Mouse (Mus musculus): Measurements from ENCODE around the gene Hsd17b13. TPM values are rescaled to one million over a fixed set of nuclear protein-coding genes. Genes with fewer than 3 reads are reported as not detected.

Hsd17b13 gene
- total and polyA plus RNA-seq, 3 experiments = not detected

DNA sequence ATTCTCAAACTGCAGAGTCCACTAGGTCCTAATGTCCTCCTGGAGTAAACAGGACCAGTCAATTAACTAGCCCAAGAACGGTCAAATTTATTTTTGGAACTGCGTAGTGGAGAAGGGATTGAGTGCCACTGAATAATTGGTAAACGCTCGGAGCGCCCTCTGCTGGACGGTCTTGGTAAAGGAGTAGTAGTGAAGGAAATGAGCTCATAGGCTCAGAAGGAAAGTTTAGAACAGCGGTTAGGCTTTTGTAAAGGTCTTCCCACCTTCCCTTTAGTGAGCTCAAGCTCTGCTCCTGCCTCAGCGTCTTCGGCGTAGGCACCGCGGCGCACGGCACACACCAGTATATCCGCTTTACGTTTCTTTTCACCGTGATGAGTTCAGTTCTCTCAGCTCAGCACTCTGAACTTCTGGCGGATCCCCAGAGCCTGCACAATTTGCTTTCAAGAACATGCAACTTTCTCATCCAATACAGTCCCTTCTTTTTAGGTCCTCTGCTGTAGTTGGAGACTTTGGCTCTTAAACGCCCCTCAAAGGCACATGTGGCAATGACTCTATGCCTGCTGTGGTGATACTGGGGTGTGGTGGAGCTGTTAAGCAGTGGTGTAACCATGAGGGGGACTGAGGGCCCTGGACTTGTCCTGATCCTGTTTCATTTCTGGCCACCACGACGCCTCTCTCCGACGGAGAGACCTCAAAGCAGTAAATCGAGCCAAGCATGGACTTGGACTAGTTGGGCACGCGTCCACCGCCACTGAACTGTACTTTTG, 49.6 kb downstream of the Hsd17b13 start:
- peak overlapping the region; percentile 79 for H3K9ac ChIP-seq (ENCODE audit: low read depth, low read length)
- TF ChIP-seq EP300 (IDR thresholded peaks at IDR 0.05; ENCODE audit: insufficient read depth, low read depth, low read length) = peak; percentile 82
- TF ChIP-seq POLR2A (IDR thresholded peaks at IDR 0.05; ENCODE audit: insufficient read depth, low read depth, low read length) = no peak
- TF ChIP-seq CTCF (IDR thresholded peaks at IDR 0.05) = peak; percentile 94
- WGBS = 13% methylated on average over 27 of the region's 27 CpGs
- peak; percentile 85 to 94 for DNase-seq
- intact Hi-C loops (cut with DNase I) = loop anchor here (1.0 to 5.0 kb wide), 2 partner anchors 71 to 250 kb away; no protein-coding TSS in a partner anchor
- H3K27me3 ChIP-seq (ENCODE audit: control insufficient read depth, insufficient read depth, low read length) = no peaks in the 10 kb centered on the region
- no peaks in the 10 kb centered on the region for H3K79me2 ChIP-seq (replicated peaks; ENCODE audit: control insufficient read depth, insufficient read depth, low read length)
- peak overlapping the region; percentile 60 for H3K27ac ChIP-seq
- peak overlapping the region; percentile 31; the same call in 1 of the 2 replicates for H3K4me3 ChIP-seq
- no peaks in the 10 kb centered on the region for H3K36me3 ChIP-seq (ENCODE audit: control insufficient read depth, insufficient read depth, low read length)
- H3K4me1 ChIP-seq (ENCODE audit: control insufficient read depth, insufficient read depth, low read length) = peaks cover 1% of the 10 kb centered on the region; the same call in 1 of the 2 replicates

DNA sequence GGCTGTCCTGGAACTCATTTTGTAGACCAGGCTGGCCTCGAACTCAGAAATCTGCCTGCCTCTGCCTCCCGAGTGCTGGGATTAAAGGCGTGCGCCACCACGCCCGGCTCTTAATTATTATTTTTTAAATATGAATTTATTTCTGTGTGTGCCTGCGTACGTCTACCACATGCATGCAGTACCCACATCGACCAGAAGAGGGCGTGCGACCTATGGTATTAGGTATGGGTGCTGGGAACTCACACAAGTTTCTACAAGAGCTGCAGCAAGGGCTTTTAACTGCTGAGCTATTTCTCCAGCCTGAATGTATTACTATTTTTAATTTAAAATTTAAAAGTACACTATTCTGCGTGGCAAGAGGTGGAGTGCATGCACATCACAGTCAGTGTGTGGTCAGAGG, 50.8 kb downstream of the Hsd17b13 start:
- TF ChIP-seq EP300 (IDR thresholded peaks at IDR 0.05; ENCODE audit: insufficient read depth, low read depth, low read length) (no peak), POLR2A (IDR thresholded peaks at IDR 0.05; ENCODE audit: insufficient read depth, low read depth, low read length) (no peak), CTCF (IDR thresholded peaks at IDR 0.05) (peak; percentile 62)
- Histone ChIP-seq H3K4me3 (no peak overlapping the region), H3K9ac (ENCODE audit: low read depth, low read length) (no peak overlapping the region), H3K27ac (no peak overlapping the region), H3K36me3 (ENCODE audit: control insufficient read depth, insufficient read depth, low read length) (no peaks in the 10 kb centered on the region), H3K27me3 (ENCODE audit: control insufficient read depth, insufficient read depth, low read length) (no peaks in the 10 kb centered on the region), H3K4me1 (ENCODE audit: control insufficient read depth, insufficient read depth, low read length) (peaks cover 1% of the 10 kb centered on the region; the same call in 1 of the 2 replicates), H3K79me2 (replicated peaks; ENCODE audit: control insufficient read depth, insufficient read depth, low read length) (no peaks in the 10 kb centered on the region)
- 74% methylated on average over 12 of the region's 12 CpGs for WGBS
- intact Hi-C loops (cut with DNase I) = loop anchor here (5.0 kb wide), 1 partner anchor 249 kb away; no protein-coding TSS in a partner anchor
- no peak for DNase-seq

DNA sequence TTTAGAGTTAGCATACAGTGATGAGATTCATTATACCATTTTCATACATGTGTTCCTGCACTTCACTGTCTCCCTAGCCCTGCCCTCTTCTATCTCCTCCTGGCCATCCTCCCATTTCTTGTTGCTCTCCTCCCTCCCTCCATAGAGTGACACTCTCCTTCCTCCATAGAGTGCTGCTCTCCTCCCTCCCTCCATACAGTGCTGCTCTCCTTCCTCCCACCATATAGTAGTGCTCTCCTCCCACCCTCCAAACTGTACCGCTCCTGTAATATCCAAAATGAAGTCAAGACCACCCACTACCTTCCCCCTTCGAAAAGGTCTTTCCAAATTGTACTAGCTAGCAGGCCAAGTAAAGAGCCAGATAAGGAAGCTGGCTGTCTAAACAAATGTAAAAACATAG, 53.5 kb downstream of the Hsd17b13 start:
- Histone ChIP-seq H3K79me2 (replicated peaks; ENCODE audit: control insufficient read depth, insufficient read depth, low read length) (no peaks in the 10 kb centered on the region), H3K4me3 (no peak overlapping the region), H3K9ac (ENCODE audit: low read depth, low read length) (no peak overlapping the region), H3K36me3 (ENCODE audit: control insufficient read depth, insufficient read depth, low read length) (no peaks in the 10 kb centered on the region), H3K4me1 (ENCODE audit: control insufficient read depth, insufficient read depth, low read length) (peaks cover 1% of the 10 kb centered on the region; the same call in 1 of the 2 replicates), H3K27me3 (ENCODE audit: control insufficient read depth, insufficient read depth, low read length) (no peaks in the 10 kb centered on the region), H3K27ac (no peak overlapping the region)
- intact Hi-C loops (cut with DNase I) = no loop called here
- DNase-seq = no peak
- 68% methylated on average over 2 of the region's 2 CpGs for WGBS
- TF ChIP-seq CTCF (IDR thresholded peaks at IDR 0.05) (no peak), POLR2A (IDR thresholded peaks at IDR 0.05; ENCODE audit: insufficient read depth, low read depth, low read length) (no peak), EP300 (IDR thresholded peaks at IDR 0.05; ENCODE audit: insufficient read depth, low read depth, low read length) (no peak)

DNA sequence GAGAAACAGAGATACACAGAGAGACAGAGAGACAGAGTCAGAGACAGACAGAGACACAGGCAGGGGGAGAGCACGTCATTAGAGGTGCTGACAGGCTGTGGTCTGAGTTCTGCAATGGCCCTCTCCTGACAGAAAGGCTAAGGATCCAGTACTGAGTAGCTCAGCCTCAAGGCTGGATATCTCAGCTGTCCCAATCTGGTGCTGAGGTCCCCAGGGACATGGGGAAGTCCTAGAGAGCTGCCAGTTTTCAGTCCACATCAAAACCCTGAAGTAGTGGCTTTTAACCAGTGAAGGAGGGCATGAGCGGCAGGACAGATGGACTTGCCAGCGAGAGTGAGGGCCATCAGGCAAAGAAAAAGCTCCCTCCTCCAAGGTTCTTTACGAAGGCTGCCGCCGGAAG, 54.1 kb downstream of the Hsd17b13 start:
- H3K4me1 ChIP-seq (ENCODE audit: control insufficient read depth, insufficient read depth, low read length) = peaks cover 1% of the 10 kb centered on the region; the same call in 1 of the 2 replicates
- no peak for TF ChIP-seq POLR2A (IDR thresholded peaks at IDR 0.05; ENCODE audit: insufficient read depth, low read depth, low read length)
- no peak for TF ChIP-seq EP300 (IDR thresholded peaks at IDR 0.05; ENCODE audit: insufficient read depth, low read depth, low read length)
- H3K27me3 ChIP-seq (ENCODE audit: control insufficient read depth, insufficient read depth, low read length) = no peaks in the 10 kb centered on the region
- no peak overlapping the region for H3K9ac ChIP-seq (ENCODE audit: low read depth, low read length)
- no peaks in the 10 kb centered on the region for H3K79me2 ChIP-seq (replicated peaks; ENCODE audit: control insufficient read depth, insufficient read depth, low read length)
- intact Hi-C loops (cut with DNase I) = no loop called here
- no peak overlapping the region for H3K4me3 ChIP-seq
- peak in 1 of 2 experiments; percentile 13 for DNase-seq
- 74% methylated on average over 6 of the region's 6 CpGs for WGBS
- no peaks in the 10 kb centered on the region for H3K36me3 ChIP-seq (ENCODE audit: control insufficient read depth, insufficient read depth, low read length)
- no peak overlapping the region for H3K27ac ChIP-seq

DNA sequence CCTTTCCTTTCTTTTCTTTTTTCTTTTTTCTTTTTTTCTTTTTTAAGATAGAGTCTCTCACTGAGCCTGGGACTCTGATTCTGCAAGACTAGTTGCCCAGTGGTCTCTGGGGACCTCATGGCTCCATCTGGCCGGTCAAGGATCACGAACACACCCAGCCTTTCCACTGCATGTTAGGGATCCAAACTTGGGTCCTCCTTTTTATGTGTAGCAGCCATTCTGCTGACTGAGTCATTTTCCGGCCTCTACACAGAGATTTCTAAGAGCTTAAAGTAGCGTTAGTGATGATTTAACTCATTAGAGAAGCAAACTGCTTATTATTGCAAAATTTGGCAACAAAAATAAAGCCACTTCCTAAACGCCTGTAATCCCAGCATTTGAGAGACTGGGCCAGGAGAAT, 54.8 kb downstream of the Hsd17b13 start:
- no peaks in the 10 kb centered on the region for H3K36me3 ChIP-seq (ENCODE audit: control insufficient read depth, insufficient read depth, low read length)
- WGBS = 49% methylated on average over 5 of the region's 5 CpGs

DNA sequence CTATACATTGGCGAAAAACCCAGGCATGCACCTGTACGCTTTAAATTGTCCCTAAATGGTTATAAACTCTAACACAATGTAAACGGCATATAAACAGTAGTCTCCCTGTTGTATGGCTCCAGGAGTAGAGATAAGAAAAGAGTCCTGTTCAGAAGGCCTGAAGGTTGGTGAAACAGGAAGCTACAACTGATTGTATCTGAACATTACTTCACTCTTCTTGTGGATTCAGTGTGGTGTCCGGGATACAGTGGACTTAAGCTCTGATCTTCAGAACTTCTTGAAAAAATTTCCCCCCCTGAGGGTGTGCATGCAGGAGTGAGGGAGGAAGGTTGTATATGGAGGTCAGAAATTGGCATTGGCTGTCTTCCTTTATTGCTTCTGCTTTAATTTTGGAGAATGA, 57.7 kb downstream of the Hsd17b13 start:
- TF ChIP-seq CTCF (IDR thresholded peaks at IDR 0.05) = no peak
- TF ChIP-seq EP300 (IDR thresholded peaks at IDR 0.05; ENCODE audit: insufficient read depth, low read depth, low read length) = no peak
- no peak for TF ChIP-seq POLR2A (IDR thresholded peaks at IDR 0.05; ENCODE audit: insufficient read depth, low read depth, low read length)
- Histone ChIP-seq H3K9ac (ENCODE audit: low read depth, low read length) (no peak overlapping the region), H3K4me3 (no peak overlapping the region), H3K36me3 (ENCODE audit: control insufficient read depth, insufficient read depth, low read length) (no peaks in the 10 kb centered on the region), H3K27ac (no peak overlapping the region), H3K27me3 (ENCODE audit: control insufficient read depth, insufficient read depth, low read length) (no peaks in the 10 kb centered on the region), H3K79me2 (replicated peaks; ENCODE audit: control insufficient read depth, insufficient read depth, low read length) (no peaks in the 10 kb centered on the region), H3K4me1 (ENCODE audit: control insufficient read depth, insufficient read depth, low read length) (no peaks in the 10 kb centered on the region)
- 63% methylated on average over 4 of the region's 4 CpGs for WGBS
- no peak for DNase-seq
- intact Hi-C loops (cut with DNase I) = loop anchor here (10.0 kb wide), 1 partner anchor 545 kb away; no protein-coding TSS in a partner anchor

More for the DNA sequence above, 54.8 kb downstream of the Hsd17b13 start:
- no peak overlapping the region for H3K4me3 ChIP-seq
- no peak overlapping the region for H3K9ac ChIP-seq (ENCODE audit: low read depth, low read length)
- H3K4me1 ChIP-seq (ENCODE audit: control insufficient read depth, insufficient read depth, low read length) = no peaks in the 10 kb centered on the region
- H3K27me3 ChIP-seq (ENCODE audit: control insufficient read depth, insufficient read depth, low read length) = no peaks in the 10 kb centered on the region
- TF ChIP-seq POLR2A (IDR thresholded peaks at IDR 0.05; ENCODE audit: insufficient read depth, low read depth, low read length) (no peak), EP300 (IDR thresholded peaks at IDR 0.05; ENCODE audit: insufficient read depth, low read depth, low read length) (no peak), CTCF (IDR thresholded peaks at IDR 0.05) (no peak)
- H3K27ac ChIP-seq = no peak overlapping the region
- intact Hi-C loops (cut with DNase I) = no loop called here
- H3K79me2 ChIP-seq (replicated peaks; ENCODE audit: control insufficient read depth, insufficient read depth, low read length) = no peaks in the 10 kb centered on the region
- peak in 1 of 2 experiments; percentile 24 for DNase-seq

Data from heart, adult 2 months (tissue).